Mouse (Mus musculus) heart, adult 2 months (tissue): ENCODE measurements at regions not wholly inside any gene's neighbourhood (a gene's known extent, or its start where the extent isn't known, plus 50 kb on each side); places are given as distances from the start of the nearest gene placed in this dataset.

Experiments used
- DNase-seq, 2 experiments: peaks; one replicate each; pipeline ENCODE4 v3.0.0; 2021
- H3K27ac ChIP-seq: fragments of 200-600 bp; 2 replicates; pipeline ENCODE4 v1.8.1; 2022
- H3K27me3 ChIP-seq: fragments of 200-500 bp; 2 replicates; pipeline ENCODE4 v1.6.1; 2012; ENCODE audit warnings: mild to moderate bottlenecking, low read length, inconsistent platforms, mixed read lengths; ENCODE audit not compliant: control insufficient read depth, insufficient read depth
- H3K36me3 ChIP-seq: fragments of 200-500 bp; 2 replicates; pipeline ENCODE4 v1.6.1; 2012; ENCODE audit warnings: low read length, inconsistent platforms; ENCODE audit not compliant: control insufficient read depth, insufficient read depth
- H3K4me1 ChIP-seq: fragments of 200-500 bp; 2 replicates; pipeline ENCODE4 v1.6.1; 2011; ENCODE audit warnings: low read length; ENCODE audit not compliant: control insufficient read depth, insufficient read depth
- H3K4me3 ChIP-seq: fragments of 200-600 bp; 2 replicates; pipeline ENCODE4 v1.8.1; 2022
- H3K79me2 ChIP-seq: fragments of 200-500 bp; replicated peaks from 2 replicates; pipeline ENCODE4 v1.6.1; 2012; ENCODE audit warnings: mild to moderate bottlenecking, inconsistent platforms, low read length, moderate library complexity, mixed read lengths; ENCODE audit not compliant: control insufficient read depth, insufficient read depth
- H3K9ac ChIP-seq: fragments of 200-500 bp; 2 replicates; pipeline ENCODE4 v1.6.1; 2012; ENCODE audit warnings: low read depth, mild to moderate bottlenecking, control low read depth, inconsistent platforms, low read length, mixed read lengths
- CTCF ChIP-seq: fragments of 200-600 bp; IDR thresholded peaks from 2 replicates; pipeline ENCODE4 v1.8.1; 2022; ENCODE audit warnings: antibody characterized with exemption, mild to moderate bottlenecking, moderate library complexity
- EP300 ChIP-seq: fragments of 200-500 bp; IDR thresholded peaks from 2 replicates; pipeline ENCODE4 v1.6.1; 2011; ENCODE audit warnings: low read depth, low read length, control low read depth; ENCODE audit not compliant: insufficient read depth
- POLR2A ChIP-seq: fragments of 200-500 bp; IDR thresholded peaks from 2 replicates; pipeline ENCODE4 v1.6.1; 2011; ENCODE audit warnings: mild to moderate bottlenecking, low read depth, low read length, control low read depth; ENCODE audit not compliant: insufficient read depth
- WGBS: fragments of 180-500 bp; shearing (Covaris S2); methylation state at CpG from one replicate; pipeline ENCODE4 v1.1.7; 2018; 5-methylcytosine and 5-hydroxymethylcytosine counted together
- intact Hi-C: fragments of 180-260 bp; cut with DNase I; formaldehyde crosslinking; loops from one replicate; pipeline ENCODE4 v1.15.1; 2025

DNA sequence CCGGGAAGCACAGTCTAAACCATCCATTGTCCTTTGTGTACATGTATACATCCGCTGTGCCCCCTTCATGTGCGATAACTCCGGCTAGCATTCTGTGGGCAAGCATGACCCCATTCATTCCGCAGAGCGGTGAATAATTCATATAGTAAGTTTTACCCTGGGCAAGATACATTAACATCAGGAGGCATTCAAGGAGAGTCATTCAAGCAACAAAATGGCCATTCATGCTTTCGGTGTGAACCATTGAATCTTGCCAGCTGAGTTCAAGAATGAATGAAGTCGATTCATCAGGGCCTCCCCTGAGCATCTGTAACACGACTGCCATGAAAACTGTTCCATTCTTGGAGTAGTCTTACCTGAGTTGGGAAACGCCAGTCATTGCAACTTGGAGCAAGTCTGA is 113.5 kb downstream of the Zfp365 start:
- H3K27me3 ChIP-seq: no peaks in the 10 kb centered on the region
- no peak for DNase-seq
- TF ChIP-seq EP300 (no peak), CTCF (no peak), POLR2A (no peak)
- WGBS: 90% methylated on average over 10 of the region's 10 CpGs
- H3K79me2 ChIP-seq: no peaks in the 10 kb centered on the region
- H3K4me3 ChIP-seq: no peak overlapping the region
- intact Hi-C loops: no loop called here
- no peaks in the 10 kb centered on the region for H3K4me1 ChIP-seq
- no peak overlapping the region for H3K9ac ChIP-seq
- H3K27ac ChIP-seq: no peak overlapping the region
- no peaks in the 10 kb centered on the region for H3K36me3 ChIP-seq

GRCm38 (mm10) chr10:67793206-67793605 is 119.3 kb downstream of the Zfp365 start:
- 63% methylated on average over 3 of the region's 3 CpGs for WGBS
- no peaks in the 10 kb centered on the region for H3K27me3 ChIP-seq
- TF ChIP-seq CTCF (no peak), POLR2A (no peak), EP300 (no peak)
- no peak overlapping the region for H3K4me3 ChIP-seq
- H3K79me2 ChIP-seq: no peaks in the 10 kb centered on the region
- intact Hi-C loops: no loop called here
- no peak overlapping the region for H3K9ac ChIP-seq
- no peaks in the 10 kb centered on the region for H3K4me1 ChIP-seq
- DNase-seq: no peak
- H3K36me3 ChIP-seq: no peaks in the 10 kb centered on the region
- H3K27ac ChIP-seq: no peak overlapping the region

DNA sequence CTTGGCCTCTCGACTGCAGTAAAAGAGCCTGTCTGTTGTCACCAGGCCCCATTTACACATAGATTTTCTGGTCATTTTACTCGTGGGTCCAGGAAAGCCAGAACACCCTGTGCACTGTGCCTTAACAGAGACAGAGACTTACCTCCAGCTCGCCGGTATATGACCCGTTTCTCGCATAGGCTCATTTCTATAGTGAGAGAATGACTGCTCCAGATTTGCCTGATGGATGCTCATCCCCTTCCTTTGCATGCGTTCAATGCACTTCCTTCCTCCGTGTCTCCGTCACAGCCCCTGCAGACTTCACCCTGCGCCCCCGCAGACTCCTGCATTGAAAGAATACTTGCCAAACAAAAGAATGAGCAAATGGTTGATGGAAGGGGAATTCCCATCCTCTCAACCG is 122.8 kb downstream of the Zfp365 start:
- H3K9ac ChIP-seq: no peak overlapping the region
- H3K79me2 ChIP-seq: no peaks in the 10 kb centered on the region
- no peak for DNase-seq
- H3K27me3 ChIP-seq: no peaks in the 10 kb centered on the region
- no peak overlapping the region for H3K27ac ChIP-seq
- H3K4me3 ChIP-seq: no peak overlapping the region
- TF ChIP-seq POLR2A (no peak), CTCF (no peak), EP300 (no peak)
- intact Hi-C loops: no loop called here
- no peaks in the 10 kb centered on the region; the same call in 1 of the 2 replicates for H3K4me1 ChIP-seq
- 56% methylated on average over 12 of the region's 12 CpGs for WGBS
- no peaks in the 10 kb centered on the region for H3K36me3 ChIP-seq

GRCm38 (mm10) chr10:67788116-67788515 is 124.3 kb downstream of the Zfp365 start:
- intact Hi-C loops: no loop called here
- H3K27ac ChIP-seq: no peak overlapping the region

DNA sequence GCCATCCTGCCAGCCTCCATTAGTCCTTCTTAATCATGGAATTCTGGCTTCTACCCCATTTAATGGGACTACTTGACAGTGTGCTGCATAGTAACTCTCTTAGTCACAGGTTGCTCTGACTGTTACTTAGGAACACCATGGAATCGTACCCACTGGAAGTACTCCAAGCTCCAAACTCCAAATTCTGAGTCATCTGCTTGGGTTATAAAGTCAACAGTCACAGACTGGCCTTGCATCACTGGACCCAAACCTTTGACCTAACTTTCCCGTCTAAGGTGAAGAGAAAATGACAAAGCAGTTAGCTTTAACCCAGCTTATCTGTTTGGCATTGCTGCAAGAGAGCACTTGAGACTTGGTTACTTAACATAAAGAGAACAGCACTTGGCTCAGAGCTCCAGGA is 126.9 kb downstream of the Zfp365 start:
- intact Hi-C loops: no loop called here
- TF ChIP-seq CTCF (no peak), POLR2A (no peak), EP300 (no peak)
- H3K4me3 ChIP-seq: no peak overlapping the region
- H3K79me2 ChIP-seq: no peaks in the 10 kb centered on the region
- no peaks in the 10 kb centered on the region; the same call in 1 of the 2 replicates for H3K4me1 ChIP-seq
- peak in 1 of 2 experiments; percentile 47 for DNase-seq
- WGBS: 37% methylated on average over 2 of the region's 2 CpGs
- H3K36me3 ChIP-seq: no peaks in the 10 kb centered on the region
- H3K9ac ChIP-seq: no peak overlapping the region
- H3K27ac ChIP-seq: no peak overlapping the region
- no peaks in the 10 kb centered on the region for H3K27me3 ChIP-seq

More at GRCm38 (mm10) chr10:67788116-67788515, 124.3 kb downstream of the Zfp365 start:
- no peaks in the 10 kb centered on the region for H3K27me3 ChIP-seq
- no peaks in the 10 kb centered on the region for H3K79me2 ChIP-seq
- H3K4me3 ChIP-seq: no peak overlapping the region
- H3K4me1 ChIP-seq: no peaks in the 10 kb centered on the region; the same call in 1 of the 2 replicates
- no peak overlapping the region for H3K9ac ChIP-seq
- no peak for DNase-seq
- H3K36me3 ChIP-seq: no peaks in the 10 kb centered on the region
- WGBS: 69% methylated on average over 6 of the region's 6 CpGs
- no peak for TF ChIP-seq EP300

GRCm38 (mm10) chr10:67778341-67778740 is 134.1 kb downstream of the Zfp365 start:
- TF ChIP-seq CTCF: no peak
- Histone ChIP-seq H3K4me1 (no peaks in the 10 kb centered on the region), H3K27me3 (no peaks in the 10 kb centered on the region), H3K4me3 (no peak overlapping the region), H3K9ac (no peak overlapping the region), H3K79me2 (no peaks in the 10 kb centered on the region), H3K36me3 (no peaks in the 10 kb centered on the region), H3K27ac (peak overlapping the region; percentile 15; the same call in 1 of the 2 replicates)
- intact Hi-C loops: no loop called here
- WGBS: 35% methylated on average over 10 of the region's 10 CpGs
- peak; percentile 20 to 31 for DNase-seq
